Mouse (Mus musculus) skeletal muscle tissue, adult 2 months (tissue): ENCODE results near the gene Pgs1.

Experiments used
- DNase-seq: peaks from one replicate; pipeline ENCODE4 v3.0.0-alpha.2; 2012; ENCODE audit warnings: low read depth, low spot score

Gene Pgs1

GRCm38 (mm10) chr11:118049641-118050040 lies 63.5 kb downstream of the Pgs1 start:
- DNase-seq, result no peak

GRCm38 (mm10) chr11:118050174-118050573 lies 64.1 kb downstream of the Pgs1 start:
- no peak for DNase-seq

- DNase-seq, result no peak
Observed at GRCm38 (mm10) chr11:118058367-118058766, 72.3 kb downstream of the Pgs1 start.

- DNase-seq, result no peak
Observed at GRCm38 (mm10) chr11:118058872-118059271, 72.8 kb downstream of the Pgs1 start.

GRCm38 (mm10) chr11:118060038-118060437 lies 73.9 kb downstream of the Pgs1 start:
- DNase-seq, result no peak

DNA sequence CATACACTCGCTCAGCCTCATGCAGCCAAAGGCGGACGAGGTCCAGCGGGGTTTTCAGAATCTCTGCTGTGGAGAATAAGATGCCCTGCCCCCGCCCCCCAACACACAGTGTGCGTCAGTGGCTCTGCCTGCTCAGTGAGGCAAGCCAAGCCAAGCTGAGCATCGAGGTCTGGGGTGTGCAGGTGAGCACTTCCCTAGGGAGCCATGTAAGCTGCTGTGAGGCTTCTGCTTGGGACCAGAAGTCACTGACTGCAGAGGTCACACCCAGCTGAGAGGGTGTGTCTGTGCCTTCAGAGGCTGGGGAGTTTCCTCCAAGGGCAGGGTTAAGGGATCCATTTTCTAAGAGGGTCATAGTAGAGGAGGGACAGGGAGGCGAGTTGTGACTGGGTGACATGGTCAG lies 81.5 kb downstream of the Pgs1 start:
- DNase-seq, result no peak

- DNase-seq, result no peak
Observed at GRCm38 (mm10) chr11:118068812-118069332, 82.8 kb downstream of the Pgs1 start.

- DNase-seq, result no peak
Observed at GRCm38 (mm10) chr11:118071227-118071912, 85.3 kb downstream of the Pgs1 start.
